Mouse (Mus musculus) C2C12 (cell line): Measurements from ENCODE around the gene Eefsec.

Source experiments
- CTCF ChIP-seq: IDR thresholded peaks from one replicate; pipeline ENCODE4 v1.5.1; 2011; ENCODE audit not compliant: control insufficient read depth, insufficient read depth, insufficient read length
- MAX ChIP-seq: IDR thresholded peaks from one replicate; pipeline ENCODE4 v1.6.1; 2011; ENCODE audit warnings: mild to moderate bottlenecking, control low read depth
- MYOG ChIP-seq: IDR thresholded peaks from one replicate; pipeline ENCODE4 v1.6.1; 2011; ENCODE audit not compliant: control insufficient read depth, insufficient read length; ENCODE audit errors: extremely low read depth

- TF ChIP-seq CTCF (no peak), MAX (no peak), MYOG (no peak)
Measured at GRCm38 (mm10) chr6:88361096-88361495, 85.2 kb downstream of the Eefsec start.
